In the genomic region with DNA sequence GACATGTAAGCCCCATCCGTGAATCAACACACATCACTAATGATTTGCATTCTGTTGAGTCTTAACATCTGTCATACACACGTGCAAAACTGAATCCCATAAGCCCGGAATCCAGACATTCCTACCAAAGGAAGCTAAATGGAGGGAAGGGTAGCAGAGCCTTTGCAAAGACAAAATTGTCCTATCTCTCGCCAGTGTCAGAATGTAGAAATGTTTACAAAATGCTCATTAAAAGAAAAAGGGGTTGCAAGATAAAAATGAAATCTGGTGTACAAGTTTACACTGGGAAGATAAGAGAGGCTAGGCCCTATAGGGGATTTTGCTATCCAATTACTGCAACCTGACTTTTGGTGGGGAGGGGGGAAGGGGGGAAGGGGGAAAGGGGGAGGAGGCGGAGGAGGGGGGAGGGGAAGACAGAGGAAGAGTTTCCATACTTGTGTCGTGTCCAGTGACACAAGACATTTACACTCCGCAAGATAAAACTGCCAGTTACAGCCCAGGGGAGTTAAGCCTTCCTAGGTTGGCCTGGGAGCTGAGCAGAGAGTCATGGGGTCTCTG, we compare ENCODE assay signal across 31 mouse cellular contexts. TPM values are rescaled to one million over a fixed set of nuclear protein-coding genes. Genes with fewer than 3 reads are reported as not detected.
DNase-seq lines count a peak whose midpoint lies in the region; ATAC-seq and TF ChIP-seq lines count a peak whose summit lies in the region.
"Had no signal": no experiment of that assay in that cellular context is flagged by ENCODE, and none has a peak within 500 bp of the region (broad histone marks: within the 10 kb centered on the region; RNA-seq: fewer than 3 reads in every experiment).

A gene (plus strand): TSS at position 508 of the 558 bp plus-strand sequence.

- H3K36me3 ChIP-seq in heart, adult 2 months (ENCODE audit: control insufficient read depth, insufficient read depth, low read length) = no peaks in the 10 kb centered on the region
- no peaks in the 10 kb centered on the region for H3K36me3 ChIP-seq in heart, embryonic 14.5 days (ENCODE audit: control insufficient read depth, insufficient read depth, low read length)
- H3K36me3 ChIP-seq in stomach, postnatal 0 days (ENCODE audit: control insufficient read depth, insufficient read depth, low read length) = no peaks in the 10 kb centered on the region
- H3K36me3 ChIP-seq: hindbrain, embryonic 13.5 days; limb, embryonic 15.5 days had no signal

- no peak within 1 kb of the TSS for H3K27ac ChIP-seq in heart, adult 2 months
- peak within 1 kb of the TSS; percentile 66 to 74 for H3K27ac ChIP-seq in heart, embryonic 14.5 days (replicated peaks in 1 of 2; ENCODE audit: control insufficient read depth in 1 of 2, insufficient read depth in 1 of 2, low read depth in 2 of 2, low read length in 2 of 2)
- no peak within 1 kb of the TSS for H3K27ac ChIP-seq in stomach, postnatal 0 days (replicated peaks)
- H3K27ac ChIP-seq: gastrocnemius, adult 2 months; hindbrain, embryonic 13.5 days; limb, embryonic 15.5 days had no signal

- DNase-seq in heart, adult 2 months = no peak
- DNase-seq in heart, adult 9 months (ENCODE audit: low spot score in 2 of 2) = no peak
- no peak for DNase-seq in heart, postnatal 25 days (ENCODE audit: low spot score)
- DNase-seq in cerebellum, postnatal 10 days = no peak
- DNase-seq in stomach, postnatal 0 days (ENCODE audit: low spot score) = no peak
- DNase-seq in gastrocnemius, postnatal 4 days (ENCODE audit: low spot score in 2 of 2) = no peak
- DNase-seq: adrenal gland, postnatal 10 days; cerebellum, adult 18-20 months; cerebellum, postnatal 36 days; gastrocnemius, adult 2 months; kidney, adult 2 months; kidney, postnatal 14 days; left cerebral cortex, postnatal 4 days; lung, adult 2 months; midbrain, embryonic 14.5 days; right cerebral cortex, postnatal 4 days; thymus, postnatal 36 days had no signal

- no peak for TF ChIP-seq POLR2A in heart, adult 2 months (IDR thresholded peaks at IDR 0.05; ENCODE audit: insufficient read depth, low read depth, low read length)

- 54% methylated on average over 7 of the region's 7 CpGs for WGBS in heart, adult 2 months
- WGBS in heart, embryonic 14.5 days = 41% methylated on average over 7 of the region's 7 CpGs
- 54% methylated on average over 7 of the region's 7 CpGs for WGBS in stomach, postnatal 0 days

- H3K27me3 ChIP-seq in heart, adult 2 months (ENCODE audit: control insufficient read depth, insufficient read depth, low read length) = no peaks in the 10 kb centered on the region; the same call in 1 of the 2 replicates
- peaks cover 53% of the 10 kb centered on the region for H3K27me3 ChIP-seq in heart, embryonic 14.5 days (ENCODE audit: control insufficient read depth, insufficient read depth, low read length)
- no peaks in the 10 kb centered on the region for H3K27me3 ChIP-seq in stomach, postnatal 0 days (ENCODE audit: control insufficient read depth, insufficient read depth, low read length)
- H3K27me3 ChIP-seq: hindbrain, embryonic 13.5 days; limb, embryonic 15.5 days had no signal

- no peak within 1 kb of the TSS for H3K4me3 ChIP-seq in heart, adult 2 months
- H3K4me3 ChIP-seq in heart, embryonic 14.5 days (ENCODE audit: control insufficient read depth in 1 of 2, insufficient read depth in 1 of 2, low read depth in 1 of 2, low read length in 2 of 2) = peak within 1 kb of the TSS; percentile 34 to 55
- H3K4me3 ChIP-seq in stomach, postnatal 0 days (ENCODE audit: low read depth, low read length) = no peak within 1 kb of the TSS
- H3K4me3 ChIP-seq: gastrocnemius, adult 2 months; hindbrain, embryonic 13.5 days; limb, embryonic 15.5 days had no signal

- peaks cover 1% of the 10 kb centered on the region for H3K4me1 ChIP-seq in heart, adult 2 months (ENCODE audit: control insufficient read depth, insufficient read depth, low read length)
- H3K4me1 ChIP-seq in heart, embryonic 14.5 days (ENCODE audit: control insufficient read depth in 2 of 2, insufficient read depth in 2 of 2, low read length in 2 of 2) = peaks cover 13 to 21% of the 10 kb centered on the region in 2 experiments
- H3K4me1 ChIP-seq in stomach, postnatal 0 days (replicated peaks; ENCODE audit: control insufficient read depth, insufficient read depth) = no peaks in the 10 kb centered on the region
- H3K4me1 ChIP-seq: limb, embryonic 15.5 days had no signal

- TF ChIP-seq CTCF in heart, adult 2 months (IDR thresholded peaks at IDR 0.05) = no peak
- TF ChIP-seq CTCF in stomach, postnatal 0 days (IDR thresholded peaks at IDR 0.05; ENCODE audit: low read depth) = no peak

- no peak for TF ChIP-seq EP300 in heart, adult 2 months (IDR thresholded peaks at IDR 0.05; ENCODE audit: insufficient read depth, low read depth, low read length)
- no peak for TF ChIP-seq EP300 in stomach, postnatal 0 days (optimal IDR thresholded peaks at IDR 0.05)

- ATAC-seq in heart, embryonic 14.5 days (ENCODE audit: insufficient number of reproducible peaks, insufficient read depth, low FRiP score, low read depth) = no peak
- ATAC-seq in stomach, postnatal 0 days (ENCODE audit: low FRiP score, low TSS enrichment) = no peak
- ATAC-seq: forebrain, embryonic 14.5 days; inflammation-experienced regulatory T-cells, adult 6 months had no signal

- no peaks in the 10 kb centered on the region for H3K79me2 ChIP-seq in heart, adult 2 months (replicated peaks; ENCODE audit: control insufficient read depth, insufficient read depth, low read length)

- H3K4me2 ChIP-seq in heart, embryonic 14.5 days (ENCODE audit: low read length) = peak within 1 kb of the TSS; percentile 46
- no peak within 1 kb of the TSS for H3K4me2 ChIP-seq in stomach, postnatal 0 days (replicated peaks; ENCODE audit: low read depth)
- H3K4me2 ChIP-seq: hindbrain, embryonic 13.5 days; limb, embryonic 15.5 days had no signal

- H3K9me3 ChIP-seq in heart, embryonic 14.5 days (ENCODE audit: control insufficient read depth, low read length) = no peaks in the 10 kb centered on the region
- H3K9me3 ChIP-seq in stomach, postnatal 0 days (ENCODE audit: control insufficient read depth, low read length) = no peaks in the 10 kb centered on the region
- H3K9me3 ChIP-seq: hindbrain, embryonic 13.5 days; limb, embryonic 15.5 days had no signal

- intact Hi-C loops in heart, adult 2 months (cut with DNase I) = no loop called here
- intact Hi-C loops in heart, postnatal 25 days (cut with DNase I) = no loop called here

- H3K9ac ChIP-seq in heart, adult 2 months (ENCODE audit: low read depth, low read length) = no peak within 1 kb of the TSS
- peak within 1 kb of the TSS; percentile 68 for H3K9ac ChIP-seq in heart, embryonic 14.5 days (ENCODE audit: low read length)
- H3K9ac ChIP-seq in stomach, postnatal 0 days (ENCODE audit: low read length) = no peak within 1 kb of the TSS
- H3K9ac ChIP-seq: hindbrain, embryonic 13.5 days; limb, embryonic 15.5 days had no signal

RNA-seq across cellular contexts. Expression of the gene that starts here (rescaled TPM):
- total RNA-seq in heart, adult 2 months (2021) = 10 to 100 TPM; 51.0 to 60.1 TPM
- 53.8 and 106 TPM in 2 replicates for polyA plus RNA-seq in heart, adult 2 months (2012; rRNA removed)
- polyA plus RNA-seq in heart, embryonic 14.5 days (2014; fragmentation: Nextera tagmentation; extraction: Ambion mirVana) = 6.1 and 8.3 TPM in 2 replicates
- total RNA-seq in heart, postnatal 25 days (2021) = 10 to 100 TPM; 55.6 to 58.8 TPM
- not detected in 2 replicates for polyA plus RNA-seq in stomach, postnatal 0 days (2015; fragmentation: Nextera tagmentation; extraction: Ambion mirVana)
- not detected for total RNA-seq in gastrocnemius, postnatal 4 days (2021)
- total RNA-seq: gastrocnemius, adult 2 months; layer of hippocampus, adult 18-20 months; layer of hippocampus, postnatal 14 days; left cerebral cortex, adult 8-10 months; megakaryocyte-erythroid progenitor cell, adult 5-6 weeks had no signal
- polyA plus RNA-seq: embryonic facial prominence, embryonic 14.5 days; forebrain, embryonic 14.5 days; frontal cortex, adult 2 months; gonadal fat pad, adult 2 months; hindbrain, embryonic 13.5 days; inflammation-experienced regulatory T-cells, adult 6 months; kidney, adult 2 months; limb, embryonic 15.5 days; lung, adult 2 months; midbrain, embryonic 14.5 days; neural tube, embryonic 11.5 days; stomach, embryonic 14.5 days had no signal

Comparison
In these comparisons a context has a peak if more than half of its experiments do, and no peak if none do; other contexts are left out.
1. RNA of the gene that starts here (total RNA-seq): 51.0 to 60.1 TPM in heart, adult 2 months and 55.6 to 58.8 TPM in heart, postnatal 25 days; not detected in gastrocnemius, postnatal 4 days; every median in the first group is over 10 times any median in the second.
2. H3K27ac ChIP-seq: peak in heart, embryonic 14.5 days (2 of 2); none in heart, adult 2 months (single experiment) and stomach, postnatal 0 days (single experiment).
3. H3K4me3 ChIP-seq: peak in heart, embryonic 14.5 days (2 of 2); none in heart, adult 2 months (single experiment) and stomach, postnatal 0 days (single experiment).